Mouse (Mus musculus): ENCODE measurements at regions not wholly inside any gene's neighbourhood (a gene's known extent, or its start where the extent isn't known, plus 50 kb on each side); places are given as distances from the start of the nearest gene placed in this dataset.
A peak's percentile ranks its signal among the peaks of the same experiment; 100 is the strongest.

GRCm38 (mm10) chr14:95659552-95659951, 221.5 kb upstream of the 4921530L21Rik start:
- H3K27me3 ChIP-seq (ENCODE audit: insufficient read depth, low read length), result no peaks in the 10 kb centered on the region
- H3K9me3 ChIP-seq (ENCODE audit: low read length), result no peaks in the 10 kb centered on the region
- H3K36me3 ChIP-seq (ENCODE audit: insufficient read depth), result no peaks in the 10 kb centered on the region
- H3K4me2 ChIP-seq (ENCODE audit: low read depth), result no peak overlapping the region
- 14% methylated on average over 1 of the region's 1 CpGs for WGBS
- DNase-seq (no peak), ATAC-seq (no peak)
- no peak overlapping the region for H3K4me3 ChIP-seq (ENCODE audit: low read depth, low read length)
- no peaks in the 10 kb centered on the region for H3K4me1 ChIP-seq (ENCODE audit: insufficient read depth)
- no peak overlapping the region for H3K27ac ChIP-seq (ENCODE audit: low read depth, low read length)
- TF ChIP-seq CTCF (IDR thresholded peaks at IDR 0.05; ENCODE audit: low read depth), result no peak
- H3K9ac ChIP-seq, result no peak overlapping the region

- Histone ChIP-seq H3K27ac (ENCODE audit: low read depth, low read length) (no peak overlapping the region), H3K9ac (no peak overlapping the region), H3K36me3 (ENCODE audit: insufficient read depth) (no peaks in the 10 kb centered on the region), H3K9me3 (ENCODE audit: low read length) (no peaks in the 10 kb centered on the region), H3K4me3 (ENCODE audit: low read depth, low read length) (no peak overlapping the region), H3K27me3 (ENCODE audit: insufficient read depth, low read length) (no peaks in the 10 kb centered on the region), H3K4me1 (ENCODE audit: insufficient read depth) (no peaks in the 10 kb centered on the region), H3K4me2 (ENCODE audit: low read depth) (no peak overlapping the region)
- DNase-seq, result no peak
- ATAC-seq, result no peak
- WGBS, result 76% methylated on average over 1 of the region's 1 CpGs
- no peak for TF ChIP-seq CTCF (IDR thresholded peaks at IDR 0.05; ENCODE audit: low read depth)
Measured at GRCm38 (mm10) chr14:95660862-95661261, 220.2 kb upstream of the 4921530L21Rik start.

- no peak for ATAC-seq
- WGBS, result 92% methylated on average over 3 of the region's 3 CpGs
- Histone ChIP-seq H3K4me3 (ENCODE audit: low read depth, low read length) (no peak overlapping the region), H3K9me3 (ENCODE audit: low read length) (no peaks in the 10 kb centered on the region), H3K9ac (no peak overlapping the region), H3K36me3 (ENCODE audit: insufficient read depth) (no peaks in the 10 kb centered on the region), H3K27ac (ENCODE audit: low read depth, low read length) (no peak overlapping the region), H3K4me1 (ENCODE audit: insufficient read depth) (no peaks in the 10 kb centered on the region), H3K4me2 (ENCODE audit: low read depth) (no peak overlapping the region), H3K27me3 (ENCODE audit: insufficient read depth, low read length) (no peaks in the 10 kb centered on the region)
- TF ChIP-seq CTCF (IDR thresholded peaks at IDR 0.05; ENCODE audit: low read depth), result no peak
- no peak for DNase-seq
Measured at GRCm38 (mm10) chr14:95661416-95661815, 219.6 kb upstream of the 4921530L21Rik start.

- ATAC-seq (no peak), DNase-seq (peak; percentile 35)
- no peak for TF ChIP-seq CTCF (IDR thresholded peaks at IDR 0.05; ENCODE audit: low read depth)
- Histone ChIP-seq H3K27me3 (ENCODE audit: insufficient read depth, low read length) (no peaks in the 10 kb centered on the region), H3K4me3 (ENCODE audit: low read depth, low read length) (no peak overlapping the region), H3K4me2 (ENCODE audit: low read depth) (no peak overlapping the region), H3K4me1 (ENCODE audit: insufficient read depth) (no peaks in the 10 kb centered on the region), H3K9me3 (ENCODE audit: low read length) (no peaks in the 10 kb centered on the region), H3K9ac (no peak overlapping the region), H3K36me3 (ENCODE audit: insufficient read depth) (no peaks in the 10 kb centered on the region), H3K27ac (ENCODE audit: low read depth, low read length) (no peak overlapping the region)
- 43% methylated on average over 1 of the region's 1 CpGs for WGBS
Measured at GRCm38 (mm10) chr14:95687448-95687847, 193.6 kb upstream of the 4921530L21Rik start.

GRCm38 (mm10) chr14:95688611-95689010, 192.4 kb upstream of the 4921530L21Rik start:
- Histone ChIP-seq H3K9me3 (ENCODE audit: low read length) (no peaks in the 10 kb centered on the region), H3K4me3 (ENCODE audit: low read depth, low read length) (no peak overlapping the region), H3K27ac (ENCODE audit: low read depth, low read length) (no peak overlapping the region), H3K36me3 (ENCODE audit: insufficient read depth) (no peaks in the 10 kb centered on the region), H3K4me1 (ENCODE audit: insufficient read depth) (no peaks in the 10 kb centered on the region), H3K4me2 (ENCODE audit: low read depth) (no peak overlapping the region), H3K27me3 (ENCODE audit: insufficient read depth, low read length) (no peaks in the 10 kb centered on the region), H3K9ac (no peak overlapping the region)
- DNase-seq (peak; percentile 72), ATAC-seq (peak; percentile 71)
- no peak for TF ChIP-seq CTCF (IDR thresholded peaks at IDR 0.05; ENCODE audit: low read depth)

GRCm38 (mm10) chr14:95726082-95726481, 155.0 kb upstream of the 4921530L21Rik start:
- H3K9me3 ChIP-seq (ENCODE audit: low read length), result no peaks in the 10 kb centered on the region
- no peak overlapping the region for H3K9ac ChIP-seq
- no peaks in the 10 kb centered on the region for H3K27me3 ChIP-seq (ENCODE audit: insufficient read depth, low read length)
- ATAC-seq (no peak), DNase-seq (no peak)
- H3K36me3 ChIP-seq (ENCODE audit: insufficient read depth), result no peaks in the 10 kb centered on the region
- H3K27ac ChIP-seq (ENCODE audit: low read depth, low read length), result no peak overlapping the region
- H3K4me3 ChIP-seq (ENCODE audit: low read depth, low read length), result no peak overlapping the region
- TF ChIP-seq CTCF (IDR thresholded peaks at IDR 0.05; ENCODE audit: low read depth), result no peak
- no peaks in the 10 kb centered on the region for H3K4me1 ChIP-seq (ENCODE audit: insufficient read depth)
- no peak overlapping the region for H3K4me2 ChIP-seq (ENCODE audit: low read depth)

GRCm38 (mm10) chr14:95775737-95776136, 105.3 kb upstream of the 4921530L21Rik start:
- DNase-seq, result peak; percentile 21
- H3K27ac ChIP-seq (ENCODE audit: low read depth, low read length), result no peak overlapping the region

GRCm38 (mm10) chr14:95777439-95777838, 103.6 kb upstream of the 4921530L21Rik start:
- H3K9ac ChIP-seq, result no peak overlapping the region
- H3K4me2 ChIP-seq (ENCODE audit: low read depth), result no peak overlapping the region
- H3K9me3 ChIP-seq (ENCODE audit: low read length), result no peaks in the 10 kb centered on the region
- H3K4me3 ChIP-seq (ENCODE audit: low read depth, low read length), result no peak overlapping the region
- DNase-seq (peak; percentile 69), ATAC-seq (0 out of 2 replicates have a peak, but pooled peaks have one; percentile 29)
- no peaks in the 10 kb centered on the region for H3K4me1 ChIP-seq (ENCODE audit: insufficient read depth)
- peak; percentile 62 for TF ChIP-seq CTCF (IDR thresholded peaks at IDR 0.05; ENCODE audit: low read depth)
- H3K36me3 ChIP-seq (ENCODE audit: insufficient read depth), result no peaks in the 10 kb centered on the region
- no peaks in the 10 kb centered on the region for H3K27me3 ChIP-seq (ENCODE audit: insufficient read depth, low read length)
- H3K27ac ChIP-seq (ENCODE audit: low read depth, low read length), result no peak overlapping the region

More at GRCm38 (mm10) chr14:95775737-95776136, 105.3 kb upstream of the 4921530L21Rik start:
- no peak for ATAC-seq
- Histone ChIP-seq H3K9ac (no peak overlapping the region), H3K27me3 (ENCODE audit: insufficient read depth, low read length) (no peaks in the 10 kb centered on the region), H3K36me3 (ENCODE audit: insufficient read depth) (no peaks in the 10 kb centered on the region), H3K4me3 (ENCODE audit: low read depth, low read length) (no peak overlapping the region), H3K4me1 (ENCODE audit: insufficient read depth) (no peaks in the 10 kb centered on the region), H3K9me3 (ENCODE audit: low read length) (no peaks in the 10 kb centered on the region), H3K4me2 (ENCODE audit: low read depth) (no peak overlapping the region)
- WGBS, result 42% methylated on average over 2 of the region's 2 CpGs
- no peak for TF ChIP-seq CTCF (IDR thresholded peaks at IDR 0.05; ENCODE audit: low read depth)
